Mouse (Mus musculus): ENCODE results near the gene Slc13a3.

Gene Slc13a3

GRCm38 (mm10) chr2:165475850-165476249 is 2.8 kb upstream of the Slc13a3 start:
- in situ Hi-C loops (cut with MboI): no loop called here

- in situ Hi-C loops (cut with MboI): no loop called here
Measured at GRCm38 (mm10) chr2:165475412-165475811, 2.4 kb upstream of the Slc13a3 start.

DNA sequence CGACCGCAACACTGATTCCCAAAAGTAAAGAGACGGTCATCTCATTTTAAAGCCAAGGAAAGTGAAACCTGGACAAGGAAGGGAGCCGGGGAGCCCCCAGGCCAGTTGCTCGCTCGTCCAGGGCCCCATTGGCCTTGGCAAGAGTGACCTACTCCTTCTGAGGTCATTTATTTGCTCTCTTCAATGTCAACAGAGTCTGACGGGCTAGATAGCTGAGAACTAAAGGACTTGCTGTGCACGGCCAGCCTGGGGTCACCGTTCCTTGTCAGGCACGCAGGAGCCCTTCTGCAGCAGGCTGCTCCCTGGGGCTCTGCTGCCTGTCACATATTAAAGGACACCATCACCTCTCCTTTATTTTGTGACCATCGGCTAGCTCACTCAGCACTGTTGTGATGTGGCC is 1.1 kb downstream of the Slc13a3 start:
- in situ Hi-C loops (cut with MboI): no loop called here

- in situ Hi-C loops (cut with MboI): no loop called here
Measured at GRCm38 (mm10) chr2:165470167-165470566, 2.9 kb downstream of the Slc13a3 start.

DNA sequence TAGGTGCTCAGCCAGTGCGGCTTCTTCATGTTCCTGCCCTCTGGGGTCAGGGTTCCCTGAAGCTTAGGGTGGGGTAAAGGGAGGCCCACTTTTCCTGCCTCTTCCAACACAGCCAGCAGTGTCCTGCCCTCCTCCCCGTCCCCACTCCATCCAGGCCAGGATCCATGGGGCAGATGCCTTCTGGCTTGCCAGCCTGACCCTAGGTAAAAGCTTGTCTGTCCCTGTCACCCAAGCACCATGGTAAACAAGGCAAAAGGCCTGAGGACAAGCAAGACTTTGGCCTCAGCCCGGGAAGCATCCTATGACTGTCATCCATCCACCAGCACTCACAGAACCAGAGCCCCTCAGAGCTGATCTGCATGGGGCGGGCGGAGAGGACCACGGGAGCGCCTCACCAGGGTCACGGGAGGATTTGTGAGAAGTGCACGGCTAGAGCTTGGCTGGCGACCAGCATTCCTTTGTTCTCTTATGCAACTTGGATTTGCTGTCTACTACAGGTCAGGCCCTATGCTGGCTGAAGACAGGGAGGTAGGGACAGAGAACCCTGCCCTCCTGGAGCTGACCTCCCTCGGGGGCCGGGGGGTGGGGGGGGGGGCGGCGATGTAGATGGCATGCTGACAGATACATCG is 5.1 kb downstream of the Slc13a3 start:
- in situ Hi-C loops (cut with MboI): no loop called here

GRCm38 (mm10) chr2:165459663-165460062 is 13.4 kb downstream of the Slc13a3 start:
- in situ Hi-C loops (cut with MboI): no loop called here

DNA sequence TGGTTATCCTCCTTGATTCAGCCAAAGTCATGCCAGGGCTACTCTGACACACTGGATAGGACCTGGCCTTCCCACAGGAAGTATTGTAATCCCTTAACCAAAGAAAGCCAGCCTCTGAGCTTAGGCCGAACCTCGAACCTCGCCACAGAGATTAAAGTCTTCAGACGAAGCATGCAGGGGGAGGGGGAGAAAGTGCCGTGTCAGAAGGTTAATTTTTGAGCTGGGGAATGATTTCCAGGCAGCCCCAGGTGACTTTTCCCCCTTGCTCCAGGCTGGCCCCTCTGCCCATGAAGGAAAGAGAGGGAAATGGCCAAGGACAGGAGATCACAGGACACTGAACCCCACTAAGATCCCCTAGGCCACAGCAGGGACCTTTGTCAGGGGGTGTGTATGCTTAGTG is 14.8 kb downstream of the Slc13a3 start:
- in situ Hi-C loops (cut with MboI): no loop called here

GRCm38 (mm10) chr2:165456710-165457109 is 16.3 kb downstream of the Slc13a3 start:
- in situ Hi-C loops (cut with MboI): no loop called here

- in situ Hi-C loops (cut with MboI): no loop called here
Measured at GRCm38 (mm10) chr2:165452730-165453693, 20.0 kb downstream of the Slc13a3 start.

- in situ Hi-C loops (cut with MboI): no loop called here
Measured at GRCm38 (mm10) chr2:165448475-165448874, 24.6 kb downstream of the Slc13a3 start.

- in situ Hi-C loops (cut with MboI): no loop called here
Measured at GRCm38 (mm10) chr2:165444861-165445260, 28.2 kb downstream of the Slc13a3 start.

GRCm38 (mm10) chr2:165442981-165443380 is 30.0 kb downstream of the Slc13a3 start:
- in situ Hi-C loops (cut with MboI): no loop called here

GRCm38 (mm10) chr2:165441613-165442012 is 31.4 kb downstream of the Slc13a3 start:
- in situ Hi-C loops (cut with MboI): no loop called here

DNA sequence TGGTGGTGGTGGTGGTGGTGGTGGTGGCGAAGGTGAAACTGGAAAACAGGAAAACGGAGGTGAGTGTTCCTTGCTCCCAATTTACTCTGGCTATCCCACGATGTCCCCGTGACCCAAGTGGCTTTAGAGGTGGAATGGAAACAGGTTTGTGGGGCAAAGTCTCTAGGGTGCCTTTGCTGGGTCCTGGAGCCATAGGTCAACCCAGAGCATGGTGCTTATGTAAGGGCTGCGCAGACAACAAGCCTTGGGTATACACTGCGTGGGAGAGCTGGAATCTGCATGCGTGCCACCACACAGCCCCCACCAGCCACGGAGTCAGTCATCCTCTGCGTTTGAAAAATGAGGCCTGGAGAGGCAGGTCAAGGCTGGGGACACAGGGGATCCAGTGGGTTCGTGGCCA is 33.4 kb downstream of the Slc13a3 start:
- in situ Hi-C loops (cut with MboI): no loop called here

- in situ Hi-C loops (cut with MboI): no loop called here
Measured at GRCm38 (mm10) chr2:165438881-165439280, 34.1 kb downstream of the Slc13a3 start.

DNA sequence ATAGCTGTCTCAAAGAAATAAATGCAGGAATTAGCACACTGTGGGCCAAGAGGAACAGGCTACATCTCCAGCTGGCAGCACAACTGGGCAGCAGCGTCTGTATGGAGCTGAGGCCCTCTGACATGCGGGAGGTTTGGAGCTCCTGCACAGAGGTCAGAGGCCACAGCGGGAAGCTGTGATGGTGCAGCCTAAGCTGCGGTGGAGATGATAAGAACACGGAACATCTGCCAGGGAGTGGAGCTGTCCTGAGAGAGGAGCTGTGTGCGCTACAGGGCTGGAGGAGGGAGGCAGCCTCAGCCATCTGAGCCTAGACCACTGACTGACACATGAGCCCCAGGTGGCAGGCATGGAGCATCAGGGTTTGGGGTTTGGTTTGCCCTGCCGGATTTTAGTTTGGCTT is 44.3 kb downstream of the Slc13a3 start:
- in situ Hi-C loops (cut with MboI): no loop called here

DNA sequence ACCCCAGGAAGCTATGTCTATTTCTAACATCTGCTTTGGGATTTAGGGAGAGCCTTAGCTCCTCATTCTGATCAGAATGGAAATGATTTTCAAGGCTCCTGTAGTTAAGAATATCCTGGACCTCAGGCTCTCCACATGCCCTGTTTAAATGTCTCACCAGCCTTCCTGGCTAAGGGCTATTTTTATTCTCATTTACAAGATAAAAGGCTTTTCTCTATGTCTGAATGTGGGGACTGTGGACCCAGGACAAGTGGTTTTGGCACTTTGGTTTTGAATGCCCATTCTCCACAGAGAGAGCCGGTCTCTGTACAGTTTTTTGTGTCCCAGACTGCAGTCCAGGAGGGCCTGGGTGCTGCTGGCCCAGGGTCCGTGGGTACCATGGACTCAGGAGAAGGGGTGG is 52.8 kb downstream of the Slc13a3 start:
- in situ Hi-C loops (cut with MboI): no loop called here

GRCm38 (mm10) chr2:165419670-165420111 is 53.3 kb downstream of the Slc13a3 start:
- in situ Hi-C loops (cut with MboI): no loop called here

DNA sequence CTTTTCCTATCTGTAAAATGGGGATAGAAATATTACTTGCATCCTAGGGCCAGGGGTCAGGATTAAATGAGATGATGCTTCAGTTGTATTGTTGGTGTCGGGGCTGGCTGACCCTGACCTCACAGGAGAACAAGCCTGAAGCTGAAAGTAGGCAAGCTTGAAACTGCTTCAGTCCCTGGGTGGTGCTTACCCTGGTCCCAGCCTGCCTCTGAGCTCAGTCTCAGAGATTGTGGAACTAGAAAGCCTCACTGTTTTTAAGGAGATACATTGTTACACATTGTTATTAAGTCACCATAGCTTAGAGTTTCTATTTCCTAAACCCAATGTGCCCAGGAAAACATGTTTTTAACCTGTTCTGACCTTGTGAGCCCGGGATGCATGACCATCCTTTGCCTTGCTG is 54.5 kb downstream of the Slc13a3 start:
- in situ Hi-C loops (cut with MboI): no loop called here

DNA sequence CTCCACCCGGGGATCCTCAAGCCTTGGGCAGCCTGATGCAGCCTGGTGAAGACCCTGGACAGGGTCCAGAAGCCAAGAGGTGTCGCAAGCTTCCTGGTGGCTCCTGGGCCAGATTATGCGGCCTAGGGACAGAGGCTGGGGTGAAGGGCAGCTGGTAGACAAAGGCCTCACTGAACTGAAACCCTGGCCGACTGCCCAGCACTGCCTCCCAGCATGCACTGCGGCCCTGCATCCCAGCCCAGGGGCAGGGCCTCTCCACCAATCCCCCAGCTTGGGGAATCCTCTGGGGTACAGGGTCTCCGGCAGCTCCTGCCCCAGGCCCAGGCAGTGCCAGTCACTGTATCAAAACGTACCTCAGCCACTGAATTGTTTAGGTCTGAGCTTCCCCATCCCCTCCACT is 55.7 kb downstream of the Slc13a3 start:
- in situ Hi-C loops (cut with MboI): no loop called here

- in situ Hi-C loops (cut with MboI): no loop called here
Measured at GRCm38 (mm10) chr2:165415795-165416194, 57.2 kb downstream of the Slc13a3 start.

- in situ Hi-C loops (cut with MboI): no loop called here
Measured at GRCm38 (mm10) chr2:165415141-165415721, 57.8 kb downstream of the Slc13a3 start.

DNA sequence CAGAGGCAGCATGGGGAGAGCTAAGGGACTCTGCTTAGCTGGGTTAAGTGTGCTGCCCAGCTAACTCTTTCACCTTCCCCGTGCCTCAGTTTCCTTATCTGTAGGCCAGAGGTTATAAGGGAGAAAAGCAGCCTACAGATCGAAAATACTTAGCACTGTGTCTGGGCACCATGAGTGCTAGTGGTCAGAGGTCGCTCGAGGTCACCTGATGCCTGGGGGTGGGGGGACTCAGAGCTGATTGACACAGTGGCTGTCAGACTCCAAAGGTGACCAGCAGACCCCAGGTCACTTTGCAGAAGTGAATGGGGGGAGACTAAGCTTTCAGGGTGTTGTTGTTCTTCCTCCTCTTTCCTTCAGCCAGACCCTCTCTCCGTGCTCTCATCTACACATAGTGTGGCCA is 58.7 kb downstream of the Slc13a3 start:
- in situ Hi-C loops (cut with MboI): no loop called here

Data from mature B cell (primary cell).